Mouse (Mus musculus) bone marrow, adult 2 months (tissue): ENCODE data around the gene Optc.

Experiments
- CTCF ChIP-seq: fragments of 200-500 bp; IDR thresholded peaks from 2 replicates; pipeline ENCODE4 v1.5.1; 2011; ENCODE audit warnings: low read length, control low read depth; ENCODE audit not compliant: control insufficient read depth, insufficient read depth
- POLR2A ChIP-seq: fragments of 200-500 bp; IDR thresholded peaks from 2 replicates; pipeline ENCODE4 v1.6.1; 2011; ENCODE audit warnings: low read depth, mild to moderate bottlenecking, control low read depth, low read length, borderline replicate concordance; ENCODE audit not compliant: control insufficient read depth

GRCm38 (mm10) chr1:133857171-133857570 is 50.6 kb downstream of the Optc start:
- no peak for TF ChIP-seq POLR2A
- no peak for TF ChIP-seq CTCF
